Mouse (Mus musculus): ENCODE data around the gene Syce2. TPM values are rescaled to one million over a fixed set of nuclear protein-coding genes. Genes with fewer than 3 reads are reported as not detected.

Syce2 gene
- total RNA-seq, 1 experiment = 42.3 TPM

DNA sequence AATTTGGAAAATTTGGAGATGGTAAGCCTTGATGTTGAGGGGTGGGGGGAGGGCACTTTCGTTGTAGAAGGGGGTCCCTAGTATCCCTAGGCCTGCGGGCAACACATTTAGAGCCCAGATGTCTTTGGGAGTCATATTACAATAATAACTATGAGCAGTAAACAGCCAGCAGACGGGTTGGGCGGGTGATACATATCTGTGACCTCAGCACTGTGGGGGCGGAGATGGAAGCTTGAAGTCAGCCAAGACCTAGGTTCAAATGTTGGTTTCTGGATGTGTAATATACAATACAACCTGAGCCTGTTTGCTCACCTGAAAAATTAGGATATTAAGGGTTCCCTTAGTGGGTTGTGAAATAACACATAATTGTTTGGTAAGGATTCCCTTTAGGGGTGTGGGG, 38.0 kb downstream of the Syce2 start:
- DNase-seq (ENCODE audit: low read depth, low spot score) = no peak
- Histone ChIP-seq H3K9me3 (ENCODE audit: control insufficient read depth, insufficient read depth, low read depth, low read length) (no peaks in the 10 kb centered on the region), H3K4me3 (ENCODE audit: insufficient read depth in 1 of 2, low read depth in 1 of 2, low read length in 2 of 2, poor library complexity in 1 of 2, severe bottlenecking in 1 of 2) (no peak overlapping the region), H3K9ac (ENCODE audit: insufficient read depth, low read depth, low read length, poor library complexity, severe bottlenecking) (peak overlapping the region; percentile 92; the same call in 1 of the 2 replicates), H3K4me1 (ENCODE audit: control insufficient read depth in 2 of 2, insufficient read depth in 2 of 2, low read length in 2 of 2, poor library complexity in 1 of 2) (peaks cover 0 to 12% of the 10 kb centered on the region in 2 experiments; a peak in 2 of 4 replicates), H3K27ac (ENCODE audit: insufficient read depth, low read depth, low read length, poor library complexity, severe bottlenecking) (no peak overlapping the region), H3K36me3 (ENCODE audit: control insufficient read depth, insufficient read depth, low read length, poor library complexity, severe bottlenecking) (peaks cover 9% of the 10 kb centered on the region)
- TF ChIP-seq CHD2 (IDR thresholded peaks at IDR 0.05; ENCODE audit: low read depth, low read length) = no peak
- TF ChIP-seq ZNF384 (IDR thresholded peaks at IDR 0.05; ENCODE audit: low read depth, low read length) = no peak
- TF ChIP-seq HCFC1 (IDR thresholded peaks at IDR 0.05; ENCODE audit: borderline replicate concordance, insufficient read depth, low read length) = no peak
- no peak for TF ChIP-seq ZC3H11A (IDR thresholded peaks at IDR 0.05; ENCODE audit: borderline replicate concordance, low read depth, low read length)
- no peak for TF ChIP-seq MAFK (IDR thresholded peaks at IDR 0.05; ENCODE audit: insufficient read depth, low read depth, low read length)
- in situ Hi-C loops (cut with MboI; ENCODE audit: low sequenced_read_pairs in 2 of 2, unreplicated experiment in 2 of 2) = no loop called here

DNA sequence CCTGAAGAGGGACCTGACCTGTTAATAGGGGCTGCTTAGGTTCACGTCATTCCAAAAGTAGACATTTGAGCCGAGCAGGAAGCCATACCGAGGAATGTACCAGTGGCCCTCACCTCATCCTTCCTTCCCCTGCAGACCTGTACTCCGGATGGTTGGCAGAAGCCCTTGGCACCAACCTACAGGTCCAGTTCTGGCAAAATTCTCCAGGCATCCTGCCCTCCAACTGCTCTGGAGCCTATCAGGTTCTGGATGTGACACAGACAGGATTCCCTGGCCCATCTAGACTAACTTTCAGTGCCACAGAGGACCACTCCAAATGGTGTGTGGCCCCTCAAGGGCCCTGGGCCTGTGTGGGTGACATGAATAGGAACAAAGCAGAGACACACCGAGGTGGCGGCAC, 38.6 kb downstream of the Syce2 start:
- Histone ChIP-seq H3K4me1 (ENCODE audit: control insufficient read depth in 2 of 2, insufficient read depth in 2 of 2, low read length in 2 of 2, poor library complexity in 1 of 2) (peaks cover 0 to 12% of the 10 kb centered on the region in 2 experiments; a peak in 2 of 4 replicates), H3K4me3 (ENCODE audit: insufficient read depth in 1 of 2, low read depth in 1 of 2, low read length in 2 of 2, poor library complexity in 1 of 2, severe bottlenecking in 1 of 2) (no peak overlapping the region), H3K36me3 (ENCODE audit: control insufficient read depth, insufficient read depth, low read length, poor library complexity, severe bottlenecking) (peaks cover 9% of the 10 kb centered on the region), H3K27ac (ENCODE audit: insufficient read depth, low read depth, low read length, poor library complexity, severe bottlenecking) (no peak overlapping the region), H3K9ac (ENCODE audit: insufficient read depth, low read depth, low read length, poor library complexity, severe bottlenecking) (no peak overlapping the region), H3K9me3 (ENCODE audit: control insufficient read depth, insufficient read depth, low read depth, low read length) (no peaks in the 10 kb centered on the region)
- in situ Hi-C loops (cut with MboI; ENCODE audit: low sequenced_read_pairs in 2 of 2, unreplicated experiment in 2 of 2) = no loop called here
- TF ChIP-seq MAFK (IDR thresholded peaks at IDR 0.05; ENCODE audit: insufficient read depth, low read depth, low read length) (no peak), CHD2 (IDR thresholded peaks at IDR 0.05; ENCODE audit: low read depth, low read length) (no peak), ZNF384 (IDR thresholded peaks at IDR 0.05; ENCODE audit: low read depth, low read length) (no peak), ZC3H11A (IDR thresholded peaks at IDR 0.05; ENCODE audit: borderline replicate concordance, low read depth, low read length) (no peak), HCFC1 (IDR thresholded peaks at IDR 0.05; ENCODE audit: borderline replicate concordance, insufficient read depth, low read length) (no peak)
- no peak for DNase-seq (ENCODE audit: low read depth, low spot score)

DNA sequence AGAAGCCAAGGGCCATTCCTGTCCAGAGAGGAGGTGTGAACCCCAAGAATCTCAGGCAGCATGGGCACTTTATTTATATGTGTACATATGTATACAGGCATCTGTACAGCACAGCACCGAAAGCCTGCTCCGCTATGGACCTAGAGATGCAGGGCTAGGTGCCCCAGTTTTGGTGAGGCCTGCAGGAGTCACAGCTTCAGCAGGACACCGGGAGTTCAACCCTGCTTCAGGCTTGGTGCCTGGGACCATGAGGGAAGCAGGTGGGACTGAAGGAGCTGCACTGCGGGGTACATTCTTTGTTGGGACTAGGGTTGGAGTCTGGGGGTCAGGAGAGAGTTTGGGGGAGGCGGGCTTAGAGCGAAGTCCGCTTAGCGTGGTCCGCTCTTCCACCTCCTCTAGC, 39.9 kb downstream of the Syce2 start:
- peak overlapping the region; percentile 67 to 86; a peak in 2 of 4 replicates for H3K4me3 ChIP-seq (ENCODE audit: insufficient read depth in 1 of 2, low read depth in 1 of 2, low read length in 2 of 2, poor library complexity in 1 of 2, severe bottlenecking in 1 of 2)
- peak overlapping the region; percentile 87; the same call in 1 of the 2 replicates for H3K9ac ChIP-seq (ENCODE audit: insufficient read depth, low read depth, low read length, poor library complexity, severe bottlenecking)
- no peaks in the 10 kb centered on the region for H3K9me3 ChIP-seq (ENCODE audit: control insufficient read depth, insufficient read depth, low read depth, low read length)
- peaks cover 0 to 20% of the 10 kb centered on the region in 2 experiments; a peak in 2 of 4 replicates for H3K4me1 ChIP-seq (ENCODE audit: control insufficient read depth in 2 of 2, insufficient read depth in 2 of 2, low read length in 2 of 2, poor library complexity in 1 of 2)
- no peak overlapping the region for H3K27ac ChIP-seq (ENCODE audit: insufficient read depth, low read depth, low read length, poor library complexity, severe bottlenecking)
- peaks cover 18% of the 10 kb centered on the region for H3K36me3 ChIP-seq (ENCODE audit: control insufficient read depth, insufficient read depth, low read length, poor library complexity, severe bottlenecking)
- no peak for DNase-seq (ENCODE audit: low read depth, low spot score)
- TF ChIP-seq CHD2 (IDR thresholded peaks at IDR 0.05; ENCODE audit: low read depth, low read length) = no peak
- no peak for TF ChIP-seq ZNF384 (IDR thresholded peaks at IDR 0.05; ENCODE audit: low read depth, low read length)
- in situ Hi-C loops (cut with MboI; ENCODE audit: low sequenced_read_pairs in 2 of 2, unreplicated experiment in 2 of 2) = no loop called here

DNA sequence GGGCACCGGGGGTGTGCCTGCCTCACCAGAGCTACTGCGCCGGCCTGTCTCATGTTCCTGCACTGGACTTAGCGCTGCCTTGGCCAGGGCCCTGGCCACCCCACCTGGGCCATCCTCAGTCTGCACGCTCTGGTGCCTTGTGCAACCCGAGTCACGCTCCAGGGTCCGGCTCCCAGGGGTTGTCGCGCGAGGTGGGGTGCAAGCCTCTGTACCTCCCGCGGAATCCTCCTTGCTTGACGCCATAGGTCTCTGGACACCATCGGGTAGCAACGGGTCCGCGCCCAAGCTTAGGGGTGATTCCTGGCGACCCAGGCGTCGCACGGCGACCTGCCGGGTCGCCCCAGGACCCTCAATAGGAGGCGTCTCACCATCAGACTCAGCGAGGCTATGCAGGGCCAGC, 40.5 kb downstream of the Syce2 start:
- Histone ChIP-seq H3K9ac (ENCODE audit: insufficient read depth, low read depth, low read length, poor library complexity, severe bottlenecking) (peak overlapping the region; percentile 87), H3K4me3 (ENCODE audit: insufficient read depth in 1 of 2, low read depth in 1 of 2, low read length in 2 of 2, poor library complexity in 1 of 2, severe bottlenecking in 1 of 2) (peak overlapping the region; percentile 67 to 86), H3K9me3 (ENCODE audit: control insufficient read depth, insufficient read depth, low read depth, low read length) (no peaks in the 10 kb centered on the region), H3K36me3 (ENCODE audit: control insufficient read depth, insufficient read depth, low read length, poor library complexity, severe bottlenecking) (peaks cover 18% of the 10 kb centered on the region), H3K27ac (ENCODE audit: insufficient read depth, low read depth, low read length, poor library complexity, severe bottlenecking) (no peak overlapping the region), H3K4me1 (ENCODE audit: control insufficient read depth in 2 of 2, insufficient read depth in 2 of 2, low read length in 2 of 2, poor library complexity in 1 of 2) (peaks cover 0 to 20% of the 10 kb centered on the region in 2 experiments; a peak in 2 of 4 replicates)
- in situ Hi-C loops (cut with MboI; ENCODE audit: low sequenced_read_pairs in 2 of 2, unreplicated experiment in 2 of 2) = no loop called here
- no peak for DNase-seq (ENCODE audit: low read depth, low spot score)
- TF ChIP-seq HCFC1 (IDR thresholded peaks at IDR 0.05; ENCODE audit: borderline replicate concordance, insufficient read depth, low read length) = no peak
- TF ChIP-seq CHD2 (IDR thresholded peaks at IDR 0.05; ENCODE audit: low read depth, low read length) = no peak
- no peak for TF ChIP-seq MAFK (IDR thresholded peaks at IDR 0.05; ENCODE audit: insufficient read depth, low read depth, low read length)
- no peak for TF ChIP-seq ZC3H11A (IDR thresholded peaks at IDR 0.05; ENCODE audit: borderline replicate concordance, low read depth, low read length)
- no peak for TF ChIP-seq ZNF384 (IDR thresholded peaks at IDR 0.05; ENCODE audit: low read depth, low read length)

Data from ES-E14 (cell line).